Mouse (Mus musculus) stomach, postnatal 0 days (tissue): Measurements from ENCODE around the gene Tmem205.

Source experiments
- CTCF ChIP-seq: IDR thresholded peaks from 2 replicates; pipeline ENCODE4 v1.5.1; 2016; ENCODE audit warnings: antibody characterized with exemption, low read depth, mild to moderate bottlenecking, moderate library complexity
- EP300 ChIP-seq: optimal IDR thresholded peaks from 2 replicates; pipeline ENCODE3; 2016; ENCODE audit warnings: antibody characterized with exemption

DNA sequence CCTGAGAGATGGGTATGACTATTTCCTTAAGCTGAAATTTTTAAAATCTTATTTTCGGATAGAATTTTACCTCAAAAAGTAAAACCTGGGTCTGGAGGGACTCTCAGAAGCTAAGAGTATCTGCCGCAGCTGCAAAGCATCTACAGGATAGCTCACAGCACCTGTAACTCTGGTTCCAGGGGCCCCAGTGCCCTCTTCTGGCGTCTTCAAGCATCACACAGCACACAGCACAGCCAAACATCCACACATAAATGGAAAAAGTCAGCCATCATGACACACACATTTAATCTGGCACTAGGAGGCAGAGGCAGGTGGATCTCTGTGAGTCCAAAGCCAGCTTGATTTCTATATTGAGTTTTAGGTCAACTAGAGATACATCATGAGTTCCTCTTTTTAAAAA is 50.8 kb downstream of the Tmem205 start:
- TF ChIP-seq EP300 (no peak), CTCF (peak; percentile 25; the same call in 1 of the 2 replicates)
